In the genomic region with DNA sequence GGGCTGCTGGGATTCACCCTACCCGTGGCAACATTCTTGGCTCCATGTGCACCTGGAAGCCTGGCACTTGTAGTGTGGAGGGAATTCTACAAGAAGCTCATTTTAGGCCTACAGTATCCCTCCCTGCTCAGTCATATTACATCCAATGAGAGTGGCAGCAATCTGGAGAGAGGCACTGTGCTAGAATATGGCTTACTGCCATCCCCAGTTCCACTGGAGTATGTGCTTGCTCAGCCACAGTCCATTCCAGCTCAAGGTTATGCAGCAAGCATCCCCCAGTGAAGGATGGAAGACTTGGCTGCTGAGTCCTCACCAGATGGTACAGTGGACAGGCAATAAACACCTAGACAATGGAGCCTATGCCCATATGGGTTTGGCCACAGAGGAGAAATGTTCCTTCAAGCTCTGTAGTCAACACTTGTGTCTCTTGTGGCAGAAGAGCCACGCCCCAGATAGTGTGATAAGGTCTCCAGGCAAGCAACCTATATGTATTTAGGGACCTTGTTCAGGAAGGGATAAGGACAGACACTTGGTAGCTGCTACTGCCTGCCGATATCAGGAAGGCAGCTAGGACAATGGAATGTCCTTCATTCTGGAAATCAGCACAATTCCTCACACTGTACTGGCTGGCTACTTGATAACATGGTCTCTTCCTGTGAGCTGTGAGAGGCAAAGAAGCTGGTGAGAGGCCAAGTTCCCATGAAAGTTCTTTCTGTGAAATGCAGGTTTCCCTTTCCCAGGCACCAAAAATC, we compare ENCODE assay signal across 10 mouse cellular contexts. TPM values are rescaled to one million over a fixed set of nuclear protein-coding genes. Genes with fewer than 3 reads are reported as not detected.
DNase-seq lines count a peak whose midpoint lies in the region; ATAC-seq lines count a peak whose summit lies in the region.
"Had no signal": no experiment of that assay in that cellular context is flagged by ENCODE, and none has a peak within 500 bp of the region (broad histone marks: within the 10 kb centered on the region; RNA-seq: fewer than 3 reads in every experiment).

No protein-coding gene starts in this region.

- H3K27me3 ChIP-seq in heart, embryonic 14.5 days (ENCODE audit: control insufficient read depth, insufficient read depth, low read length), result no peaks in the 10 kb centered on the region
- H3K27me3 ChIP-seq in hindbrain, embryonic 14.5 days (ENCODE audit: control insufficient read depth, insufficient read depth, low read length), result no peaks in the 10 kb centered on the region

- no peak overlapping the region for H3K4me2 ChIP-seq in heart, embryonic 14.5 days (ENCODE audit: low read length)
- no peak overlapping the region for H3K4me2 ChIP-seq in hindbrain, embryonic 14.5 days (replicated peaks)

- no peak for DNase-seq in heart, adult 11 months
- peak; percentile 65 for DNase-seq in Muller cell, postnatal 12 days (ENCODE audit: inconsistent ontology term)
- peak; percentile 72 for DNase-seq in cerebellum, adult 11-12 months
- DNase-seq in hindbrain, embryonic 14.5 days (ENCODE audit: low spot score), result no peak
- DNase-seq in kidney, adult 8-10 months, result no peak
- no peak for DNase-seq in thymus, adult 18-20 months
- no peak for DNase-seq in thymus, postnatal 36 days
- DNase-seq: kidney, postnatal 4 days; lung, postnatal 4 days had no signal

- no peak overlapping the region for H3K4me3 ChIP-seq in heart, embryonic 14.5 days (ENCODE audit: control insufficient read depth in 1 of 2, insufficient read depth in 1 of 2, low read depth in 1 of 2, low read length in 2 of 2)
- no peak overlapping the region for H3K4me3 ChIP-seq in hindbrain, embryonic 14.5 days (replicated peaks; ENCODE audit: low read length)

- ATAC-seq in heart, embryonic 14.5 days (ENCODE audit: insufficient number of reproducible peaks, insufficient read depth, low FRiP score, low read depth), result peak; percentile 49
- ATAC-seq in hindbrain, embryonic 14.5 days (ENCODE audit: low FRiP score), result 0 out of 2 replicates have a peak, but pooled peaks have one; percentile 10

- H3K27ac ChIP-seq in heart, embryonic 14.5 days (replicated peaks in 1 of 2; ENCODE audit: control insufficient read depth in 1 of 2, insufficient read depth in 1 of 2, low read depth in 2 of 2, low read length in 2 of 2), result peak overlapping the region; percentile 29 to 40
- peak overlapping the region; percentile 70 for H3K27ac ChIP-seq in hindbrain, embryonic 14.5 days

- H3K9ac ChIP-seq in heart, embryonic 14.5 days (ENCODE audit: low read length), result no peak overlapping the region
- H3K9ac ChIP-seq in hindbrain, embryonic 14.5 days, result no peak overlapping the region

- no peaks in the 10 kb centered on the region for H3K9me3 ChIP-seq in heart, embryonic 14.5 days (ENCODE audit: control insufficient read depth, low read length)
- no peaks in the 10 kb centered on the region for H3K9me3 ChIP-seq in hindbrain, embryonic 14.5 days (ENCODE audit: control insufficient read depth, low read length)

- H3K36me3 ChIP-seq in heart, embryonic 14.5 days (ENCODE audit: control insufficient read depth, insufficient read depth, low read length), result peaks cover 24% of the 10 kb centered on the region
- 0 out of 2 replicates have a peak, but pooled peaks cover 7% of the 10 kb centered on the region for H3K36me3 ChIP-seq in hindbrain, embryonic 14.5 days (replicated peaks; ENCODE audit: control insufficient read depth, insufficient read depth)

- H3K4me1 ChIP-seq in heart, embryonic 14.5 days (ENCODE audit: control insufficient read depth in 2 of 2, insufficient read depth in 2 of 2, low read length in 2 of 2), result peaks cover 23 to 28% of the 10 kb centered on the region in 2 experiments
- peaks cover 29% of the 10 kb centered on the region for H3K4me1 ChIP-seq in hindbrain, embryonic 14.5 days (replicated peaks; ENCODE audit: control insufficient read depth, insufficient read depth, low read length)

- 31% methylated on average over 3 of the region's 3 CpGs for WGBS in heart, embryonic 14.5 days
- 78% methylated on average over 3 of the region's 3 CpGs for WGBS in hindbrain, embryonic 14.5 days

RNA-seq across cellular contexts. Expression of gene Ccdc182, which starts 58.0 kb away (rescaled TPM):
- not detected in 2 replicates for polyA plus RNA-seq in heart, embryonic 14.5 days (2014; fragmentation: Nextera tagmentation; extraction: Ambion mirVana)
- 0.37 TPM in 1 of 2 replicates, not detected in the other for polyA plus RNA-seq in hindbrain, embryonic 14.5 days (2014; fragmentation: Nextera tagmentation; extraction: Ambion mirVana)

Comparison
In these comparisons a context has a peak if more than half of its experiments do, and no peak if none do; other contexts are left out.
1. DNase-seq: peak in Muller cell, postnatal 12 days (single experiment) and cerebellum, adult 11-12 months (single experiment); none in heart, adult 11 months (single experiment), hindbrain, embryonic 14.5 days (single experiment), kidney, adult 8-10 months (0 of 2), thymus, adult 18-20 months (0 of 2) and thymus, postnatal 36 days (0 of 2).